ENCODE assay signal across 28 mouse cellular contexts in the genomic region with DNA sequence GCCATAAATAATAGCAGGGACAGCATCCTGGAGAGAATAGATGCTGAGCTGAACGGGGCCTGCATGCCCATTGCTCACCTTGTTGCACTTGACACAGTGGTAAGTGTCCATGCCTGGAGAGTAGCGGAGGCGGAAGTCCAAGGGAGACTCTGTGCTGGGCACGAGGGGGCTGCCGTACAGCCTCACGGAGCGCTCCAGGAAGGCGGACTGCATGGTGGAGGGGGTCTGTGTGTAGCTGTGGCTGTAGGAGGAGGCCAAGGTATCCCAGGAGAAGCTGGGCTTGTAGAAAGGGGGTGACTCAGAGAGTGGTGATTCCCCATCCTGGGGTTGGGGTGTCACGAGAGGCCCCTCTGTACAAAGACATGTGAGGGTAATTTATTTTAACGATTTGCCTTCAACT. TPM values are rescaled to one million over a fixed set of nuclear protein-coding genes. Genes with fewer than 3 reads are reported as not detected.
"Had no signal": no experiment of that assay in that cellular context is flagged by ENCODE, and none has a peak within 500 bp of the region (broad histone marks: within the 10 kb centered on the region; RNA-seq: fewer than 3 reads in every experiment).

No protein-coding gene starts in this region.

- H3K9ac ChIP-seq: kidney, embryonic 15.5 days; liver, embryonic 14.5 days; lung, embryonic 14.5 days had no signal

- DNase-seq: kidney, adult 11 months; kidney, adult 8-10 months; kidney, postnatal 10 days; kidney, postnatal 36 days; layer of hippocampus, postnatal 36 days; lung, embryonic 14.5 days; midbrain, embryonic 14.5 days; right cerebral cortex, postnatal 14 days; right cerebral cortex, postnatal 4 days; thymus, adult 2 months; thymus, postnatal 25 days had no signal

- ATAC-seq: lung, postnatal 0 days had no signal

- H3K36me3 ChIP-seq: kidney, embryonic 15.5 days had no signal

- H3K27me3 ChIP-seq: kidney, embryonic 15.5 days had no signal

- H3K4me2 ChIP-seq: kidney, embryonic 15.5 days; lung, embryonic 14.5 days; midbrain, embryonic 11.5 days had no signal

- H3K27ac ChIP-seq: kidney, embryonic 15.5 days; left cerebral cortex, adult 2 months; macrophage; stomach, postnatal 0 days had no signal

- H3K9me3 ChIP-seq: kidney, embryonic 15.5 days had no signal

- H3K4me3 ChIP-seq: kidney, embryonic 15.5 days; left cerebral cortex, adult 2 months had no signal

RNA-seq across cellular contexts. Expression of a gene that starts 8.2 kb away (rescaled TPM):
- total RNA-seq: layer of hippocampus, adult 8-10 months; layer of hippocampus, postnatal 10 days; layer of hippocampus, postnatal 36 days; left cerebral cortex, adult 2 months; left cerebral cortex, postnatal 10 days; left cerebral cortex, postnatal 36 days; midbrain, postnatal 0 days had no signal
- polyA plus RNA-seq: midbrain, postnatal 0 days; neural tube, embryonic 14.5 days had no signal

RNA-seq across cellular contexts. Expression of a gene that starts 50.4 kb away (rescaled TPM):
- total RNA-seq: layer of hippocampus, adult 8-10 months; layer of hippocampus, postnatal 10 days; layer of hippocampus, postnatal 36 days; left cerebral cortex, adult 2 months; left cerebral cortex, postnatal 10 days; left cerebral cortex, postnatal 36 days; megakaryocyte-erythroid progenitor cell, adult 5-6 weeks; midbrain, postnatal 0 days had no signal
- polyA plus RNA-seq: limb, embryonic 11.5 days; lung, embryonic 14.5 days; lung, postnatal 0 days; macrophage; midbrain, embryonic 14.5 days; midbrain, postnatal 0 days; neural tube, embryonic 11.5 days; neural tube, embryonic 14.5 days; stomach, embryonic 14.5 days had no signal
